Mouse (Mus musculus) ovary, postnatal 36 days (tissue): ENCODE data around the gene St6galnac5.

Experiments used
- DNase-seq: peaks from one replicate; pipeline ENCODE4 v3.0.0; 2022; ENCODE audit warnings: low spot score, mixed read lengths

Gene St6galnac5

DNA sequence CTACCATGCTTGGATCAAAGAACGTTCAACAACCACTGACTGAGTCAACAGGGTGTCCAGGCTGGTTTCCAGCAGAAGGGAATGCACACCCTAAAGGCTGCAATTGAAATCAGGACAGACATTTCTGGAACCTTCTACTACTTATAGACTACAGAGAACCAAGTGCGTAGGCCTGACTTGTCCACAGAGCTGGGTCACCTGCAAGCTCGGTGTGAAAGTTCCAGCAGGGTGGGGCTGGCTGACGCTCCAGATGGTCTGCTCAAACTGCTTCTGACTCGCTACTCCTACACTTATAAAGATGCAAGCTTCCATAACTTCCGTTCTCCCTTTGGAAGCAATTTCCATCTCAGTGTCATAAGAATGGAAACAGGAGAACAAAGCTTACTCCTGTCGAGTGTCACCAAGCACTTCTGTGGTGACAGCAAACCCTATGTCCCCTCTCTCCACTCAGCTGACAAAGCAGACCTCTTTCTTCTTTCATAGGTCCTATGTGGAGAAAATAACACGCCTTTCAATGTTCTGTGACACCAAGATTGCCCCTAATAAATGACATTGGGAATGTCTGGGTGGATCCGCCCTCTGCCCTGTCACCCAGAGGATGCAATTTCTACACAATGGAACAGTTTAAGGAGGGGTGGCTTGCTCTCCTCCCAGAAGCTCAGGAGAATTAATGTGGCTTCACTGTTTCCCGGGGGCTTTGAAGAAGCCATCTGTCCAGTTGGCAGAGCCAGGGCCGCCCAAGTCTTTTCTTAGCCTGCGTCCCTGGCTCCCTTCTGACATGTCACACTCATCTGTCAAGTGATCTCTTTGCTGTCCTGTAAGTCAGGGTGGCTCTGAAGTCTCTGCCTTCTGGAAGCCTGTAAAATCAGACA lies 114.2 kb downstream of the St6galnac5 start:
- no peak for DNase-seq

DNA sequence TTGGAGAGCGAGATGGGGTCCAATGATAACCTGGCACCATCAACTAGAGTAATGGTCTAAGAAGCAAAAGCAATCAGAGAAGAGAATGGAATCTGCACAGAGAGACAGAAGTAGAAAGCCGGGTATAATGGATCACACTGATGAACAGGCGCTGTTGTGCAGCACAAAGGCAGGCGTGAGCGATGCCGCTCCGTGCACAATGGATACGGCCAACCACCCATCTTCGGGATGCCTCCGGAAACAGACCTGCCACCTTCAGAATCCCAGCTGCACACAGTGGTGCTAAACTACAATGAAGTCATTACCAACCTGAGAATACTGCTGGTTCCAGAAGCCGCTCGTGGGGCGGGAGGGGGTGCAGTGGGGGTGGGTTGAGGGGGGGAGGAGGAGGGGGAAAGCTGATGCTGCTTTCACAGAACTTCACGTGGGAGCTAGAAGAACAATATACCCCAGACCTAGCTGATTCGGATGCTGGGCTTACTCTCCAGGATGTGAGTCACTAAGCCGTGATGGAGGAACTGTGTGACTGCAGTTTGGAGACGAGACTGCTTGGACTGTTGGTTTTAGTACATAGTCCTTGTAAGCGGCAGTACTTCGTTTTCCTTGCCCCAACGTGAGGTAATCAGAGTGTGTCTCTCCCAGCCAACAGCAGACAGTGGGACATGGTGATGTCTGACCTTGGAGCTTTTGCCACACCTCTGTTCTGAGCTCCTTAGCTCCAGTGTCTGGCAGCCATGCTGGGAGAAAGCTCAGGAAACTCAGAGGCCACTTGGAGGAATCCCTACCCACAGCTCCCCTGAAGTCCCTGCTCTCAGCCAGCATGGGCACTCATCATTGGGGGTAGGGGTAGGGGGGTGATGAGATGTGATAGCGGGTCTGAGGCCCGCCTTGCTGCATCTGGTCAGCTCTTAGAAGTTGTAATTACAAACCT lies 115.7 kb downstream of the St6galnac5 start:
- DNase-seq, result no peak

DNA sequence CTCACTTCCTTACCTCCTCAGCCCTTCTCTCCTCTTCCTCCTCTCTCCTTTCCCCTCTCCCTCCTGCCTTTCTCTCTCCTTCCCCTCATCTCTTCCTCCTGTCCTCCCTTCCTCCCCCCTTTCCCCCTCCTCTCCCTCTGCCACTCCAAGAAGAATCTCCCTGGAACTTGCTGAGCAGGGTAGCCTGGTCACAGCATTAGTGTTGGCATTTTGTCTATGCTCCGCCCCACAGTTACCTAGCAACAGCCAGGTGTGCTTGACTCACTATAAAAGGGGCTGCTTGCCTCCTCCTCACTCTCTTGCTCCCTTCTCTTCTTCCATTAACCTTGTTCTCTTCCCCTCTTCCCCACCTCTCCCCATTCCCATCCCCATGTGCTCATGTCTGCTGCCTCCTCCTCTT lies 120.1 kb downstream of the St6galnac5 start:
- DNase-seq, result no peak

DNA sequence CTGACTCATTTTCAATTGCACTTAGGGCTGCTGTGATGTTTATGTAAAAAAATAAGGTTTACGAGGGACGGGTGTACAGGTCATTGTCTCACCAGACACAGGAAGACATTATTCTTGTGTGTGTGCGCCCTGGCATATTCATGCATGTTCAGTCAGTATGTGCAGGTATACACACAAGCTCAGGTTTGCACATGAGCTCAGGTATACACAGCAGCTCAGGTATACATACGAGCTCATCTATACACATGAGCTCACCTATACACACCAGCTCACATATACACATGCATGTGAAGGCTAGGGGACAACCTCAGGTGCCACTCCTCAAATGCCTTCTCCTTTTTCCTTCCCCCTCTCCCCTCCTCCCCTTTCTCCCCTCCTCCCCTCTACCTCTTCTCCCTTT lies 120.6 kb downstream of the St6galnac5 start:
- no peak for DNase-seq

DNA sequence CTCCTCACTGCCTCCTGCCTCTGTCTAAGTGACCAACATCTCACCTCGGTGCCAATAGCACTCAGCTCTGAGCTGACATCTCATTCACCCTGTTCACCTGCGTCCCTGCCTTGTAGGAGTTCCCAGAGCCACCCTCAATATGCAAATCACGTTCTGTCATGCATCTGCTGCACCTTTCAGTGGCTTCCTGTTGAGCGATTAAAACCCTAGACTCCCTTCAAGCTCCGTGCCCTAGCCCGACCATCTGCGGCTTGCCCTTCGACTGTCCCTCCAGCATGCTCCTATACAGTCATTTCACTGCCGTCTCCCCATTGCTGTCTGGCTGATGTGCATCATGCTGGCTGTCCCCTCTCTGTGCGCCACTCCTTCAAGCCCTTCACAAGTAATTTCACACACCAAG lies 126.0 kb downstream of the St6galnac5 start:
- no peak for DNase-seq

DNA sequence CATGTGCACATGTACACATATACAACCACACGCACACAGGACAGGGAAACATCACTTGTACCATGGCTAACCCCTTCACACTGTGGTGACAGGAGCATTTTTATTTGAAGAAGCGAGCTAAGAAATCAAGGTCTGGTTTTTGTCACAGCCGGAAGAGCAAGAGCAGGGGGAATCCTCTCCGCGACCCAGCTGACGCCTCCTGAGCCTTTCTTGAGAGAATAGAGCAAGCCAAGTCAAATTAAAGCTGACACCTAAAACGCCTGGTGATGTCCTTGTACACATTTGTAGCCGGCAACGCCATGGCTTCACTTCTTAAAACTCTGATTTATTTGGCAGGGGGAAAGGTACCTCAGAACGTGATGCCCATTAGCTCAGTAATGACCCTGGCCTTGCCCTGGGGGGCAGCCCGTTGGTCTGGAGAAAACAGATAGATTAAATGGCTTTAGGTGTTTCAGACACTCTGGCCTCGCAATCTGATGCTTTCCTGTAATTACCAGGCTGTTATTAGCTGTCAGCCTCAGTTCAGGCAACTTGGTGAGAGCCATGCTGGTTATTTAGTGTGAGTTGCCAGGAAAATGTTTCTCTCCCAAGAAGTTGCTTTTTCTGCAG lies 126.9 kb downstream of the St6galnac5 start:
- no peak for DNase-seq

DNA sequence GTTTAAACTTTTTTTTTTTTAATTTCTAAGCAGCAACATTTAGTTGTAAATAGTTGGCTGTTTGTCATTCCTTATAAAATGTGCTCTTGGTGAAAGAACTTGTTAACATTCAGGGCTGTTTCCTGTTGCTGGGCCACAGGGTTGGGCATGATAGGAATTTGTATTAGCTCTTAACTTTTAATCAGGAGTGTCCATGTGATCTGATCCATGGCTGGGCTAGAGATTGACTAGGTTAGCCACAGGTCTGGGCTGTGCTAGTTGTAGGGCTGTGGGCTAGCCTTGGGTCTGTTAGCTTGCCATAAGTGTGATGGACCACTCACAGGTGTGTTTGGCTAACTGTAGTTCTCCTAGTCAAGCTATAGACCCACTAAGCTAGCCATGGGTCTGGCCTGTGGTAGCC lies 138.1 kb downstream of the St6galnac5 start:
- no peak for DNase-seq

DNA sequence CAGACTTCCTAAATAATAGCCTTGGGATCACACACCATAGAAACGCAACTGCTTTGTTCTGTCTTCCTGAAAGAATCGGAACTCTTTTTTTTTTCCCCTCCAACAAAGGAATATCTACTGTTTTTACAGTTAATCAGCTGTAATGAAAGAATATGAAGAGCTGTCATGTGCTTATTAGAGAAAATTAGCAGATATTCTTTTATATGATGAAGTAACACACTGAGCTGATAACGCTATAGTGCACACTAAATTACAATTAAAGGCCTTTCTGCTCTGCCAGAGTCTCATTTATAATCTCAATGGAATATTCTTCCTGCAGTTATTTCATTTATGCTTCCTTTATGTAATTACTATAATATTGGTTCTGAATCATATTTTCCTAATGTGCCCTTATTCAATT lies 139.4 kb downstream of the St6galnac5 start:
- no peak for DNase-seq

DNA sequence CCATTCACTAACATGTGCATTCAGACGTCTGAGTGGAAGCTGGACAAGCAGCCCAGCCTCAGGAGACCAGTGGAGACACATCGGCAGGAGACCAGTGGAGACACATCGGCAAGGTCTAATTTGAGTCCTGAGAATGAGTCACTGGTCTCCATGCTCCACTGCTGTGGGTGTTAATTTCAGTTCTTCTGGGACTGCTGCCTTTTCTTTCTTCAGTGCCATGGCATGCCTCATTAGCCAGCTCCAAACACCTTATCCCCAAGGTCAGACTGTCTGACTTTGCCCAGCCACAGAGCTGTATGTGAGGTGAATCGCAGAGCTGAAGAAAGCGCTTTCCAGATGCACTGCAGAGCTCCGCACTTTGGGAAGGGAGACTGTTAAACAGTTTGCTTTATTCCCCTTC lies 140.8 kb downstream of the St6galnac5 start:
- DNase-seq, result no peak

DNA sequence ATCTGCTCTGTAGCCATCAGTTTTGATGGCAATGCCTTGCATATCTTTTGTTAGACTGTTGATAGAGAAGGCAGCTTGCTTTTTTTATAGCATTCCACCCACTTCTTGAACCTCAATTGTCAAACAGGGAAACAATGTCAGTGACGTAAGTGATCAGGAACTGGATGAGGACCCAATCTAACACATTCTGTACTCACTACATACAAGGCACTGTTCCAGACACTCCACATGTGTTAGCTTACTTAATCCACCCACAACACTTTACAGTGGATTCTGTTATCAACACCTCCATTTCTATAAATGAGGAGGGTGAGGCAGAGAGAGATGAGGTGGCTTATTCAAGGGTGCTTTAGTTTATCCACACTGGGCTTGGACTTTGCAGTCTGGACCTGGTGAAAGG lies 144.1 kb downstream of the St6galnac5 start:
- DNase-seq, result no peak

DNA sequence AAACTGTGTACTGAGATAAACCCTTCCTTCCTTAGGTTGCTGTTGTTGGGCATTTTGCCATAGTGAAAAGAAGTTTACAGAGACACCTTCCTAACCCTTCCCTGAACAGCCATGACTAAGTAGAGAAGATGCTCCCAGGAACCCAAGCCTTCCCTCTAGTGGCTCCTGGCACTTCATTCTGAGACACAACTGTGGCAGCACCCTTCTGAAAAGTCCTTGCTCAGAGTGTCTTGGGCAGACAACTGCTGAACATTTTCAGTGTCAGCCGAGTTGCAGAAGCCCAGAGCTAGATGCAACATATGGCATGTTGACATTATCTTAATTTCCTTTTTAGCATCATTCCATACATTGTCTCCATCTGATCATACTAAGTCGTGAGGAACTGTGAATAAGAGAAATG lies 144.6 kb downstream of the St6galnac5 start:
- DNase-seq, result no peak

DNA sequence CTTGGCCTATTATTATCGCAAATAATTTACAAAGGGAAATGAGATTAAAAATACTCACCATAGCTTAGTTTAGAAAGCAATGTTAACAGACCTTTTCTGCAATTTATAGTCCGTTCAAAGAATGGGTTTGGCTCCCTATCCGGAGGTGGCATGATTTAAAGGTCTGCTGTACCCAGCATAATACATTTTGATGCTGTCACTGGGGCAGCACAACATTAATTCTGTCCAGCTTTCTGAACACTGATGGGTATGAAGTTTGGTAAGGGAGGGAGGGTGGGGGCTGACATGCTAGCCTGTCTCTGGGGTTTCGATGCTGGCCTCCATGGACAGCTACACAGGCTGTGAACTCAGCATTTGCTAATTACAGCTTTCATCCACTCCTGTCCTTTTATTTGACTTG lies 149.6 kb downstream of the St6galnac5 start:
- no peak for DNase-seq

DNA sequence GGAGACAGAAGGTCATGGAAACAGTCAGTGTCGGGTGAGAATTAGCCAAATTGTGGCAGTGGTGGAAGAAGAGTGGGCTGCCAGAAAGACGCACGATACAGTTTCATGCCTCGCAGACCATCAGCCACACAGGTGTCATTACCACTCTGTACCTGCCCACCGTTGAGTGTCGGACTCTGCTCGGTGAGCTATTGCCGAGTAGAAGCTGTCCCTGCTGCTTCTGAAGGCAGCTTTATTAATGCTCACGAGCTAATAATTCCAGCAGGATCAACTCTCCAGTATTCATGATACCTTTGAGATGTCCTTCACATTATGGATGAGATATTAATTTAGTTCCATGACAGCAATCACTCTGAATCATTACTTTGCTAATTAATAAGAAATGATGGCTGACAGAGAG lies 150.1 kb downstream of the St6galnac5 start:
- no peak for DNase-seq

DNA sequence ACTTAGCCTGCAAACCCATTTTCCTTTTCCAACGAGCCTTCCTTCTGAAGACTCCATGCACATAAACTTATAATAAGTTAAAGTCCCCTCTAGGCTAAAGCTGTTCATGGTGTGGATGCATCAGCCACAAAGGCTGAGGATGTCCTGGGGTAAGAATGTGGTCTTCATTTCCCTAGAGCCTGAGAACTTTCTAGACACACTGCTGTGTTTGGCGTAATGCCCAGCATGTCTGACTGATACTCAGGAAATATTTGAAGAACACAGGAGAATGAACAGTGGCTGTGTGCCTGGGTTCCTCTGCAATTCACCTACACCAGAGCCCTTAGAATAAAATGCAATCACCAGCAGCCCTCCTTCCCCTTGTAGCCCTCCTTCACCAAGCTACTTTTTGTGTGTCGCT lies 150.7 kb downstream of the St6galnac5 start:
- DNase-seq, result no peak

DNA sequence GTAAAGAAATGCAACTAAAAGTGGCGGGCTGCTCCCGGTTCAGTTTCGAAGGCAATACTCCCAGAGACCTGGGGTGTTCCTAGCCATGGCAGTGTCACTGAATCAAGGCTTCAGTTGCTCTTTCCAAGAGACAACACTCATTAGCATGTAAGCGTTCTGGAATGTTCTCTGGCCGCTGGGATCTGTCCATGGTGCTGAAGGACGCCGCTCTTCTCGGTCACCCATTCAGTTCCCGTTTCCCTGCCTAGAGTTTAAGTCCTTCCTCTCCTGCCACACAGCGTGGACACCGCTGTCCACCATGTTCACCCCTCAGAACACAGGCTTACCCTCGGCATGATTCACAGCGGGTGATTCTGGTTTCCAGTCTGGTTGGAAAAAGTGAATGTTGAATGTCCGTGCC lies 160.8 kb downstream of the St6galnac5 start:
- DNase-seq, result peak; percentile 73

DNA sequence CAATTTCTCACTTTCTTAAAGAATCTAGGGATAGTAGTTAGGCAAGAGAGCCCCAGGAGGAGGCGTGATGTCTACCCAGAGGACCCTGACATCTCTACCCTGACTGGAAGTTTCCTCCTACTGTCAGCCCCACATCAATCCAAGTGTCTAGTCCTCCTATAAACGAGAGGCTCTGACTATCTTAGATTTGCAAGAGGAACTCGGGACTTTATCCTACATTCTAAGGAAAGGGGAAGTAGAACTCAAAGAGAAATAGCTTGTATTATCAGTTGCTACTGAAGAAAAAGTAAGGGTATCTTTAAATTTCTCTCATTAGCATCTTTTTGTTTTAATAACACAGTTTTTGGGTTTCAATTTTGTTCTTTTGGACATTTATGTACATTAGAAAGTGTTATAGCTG lies 161.6 kb downstream of the St6galnac5 start:
- no peak for DNase-seq

DNA sequence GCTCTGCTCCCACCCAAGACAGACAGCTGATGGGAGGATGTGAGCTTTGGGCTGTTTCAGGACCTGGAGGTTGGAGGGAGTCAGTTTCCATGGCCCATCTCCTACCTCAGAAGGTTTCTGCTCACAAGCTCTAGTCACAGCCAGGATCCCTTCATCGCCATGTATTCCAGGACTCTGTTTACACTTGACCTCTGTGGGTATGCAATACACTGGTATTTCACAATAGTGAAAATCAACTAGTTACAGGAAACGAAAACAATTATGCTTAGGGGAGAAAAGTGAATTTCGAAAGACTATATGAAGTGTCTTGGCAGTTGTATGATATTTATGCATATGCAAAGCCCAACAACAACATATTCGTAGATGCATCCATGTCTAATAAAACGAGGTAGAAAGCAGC lies 166.9 kb downstream of the St6galnac5 start:
- DNase-seq, result no peak

DNA sequence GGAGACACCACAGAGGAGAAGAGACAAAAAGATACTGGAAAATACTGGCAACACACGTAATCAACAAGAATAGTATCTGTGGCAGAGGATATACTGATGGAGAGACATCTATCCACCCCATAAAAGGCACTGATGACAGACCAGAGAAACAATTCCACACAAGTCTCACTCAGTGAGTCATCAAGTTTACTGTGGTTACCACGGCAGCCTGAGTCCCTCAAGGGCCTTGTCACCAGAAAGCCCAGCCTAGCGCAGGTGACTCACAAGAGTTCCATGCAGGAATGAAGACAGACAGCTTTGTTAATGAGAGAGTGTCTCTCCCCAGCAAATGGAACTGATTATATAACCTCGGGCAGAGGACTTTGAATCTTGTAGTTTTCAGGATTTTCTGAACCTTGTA lies 168.1 kb downstream of the St6galnac5 start:
- DNase-seq, result no peak

DNA sequence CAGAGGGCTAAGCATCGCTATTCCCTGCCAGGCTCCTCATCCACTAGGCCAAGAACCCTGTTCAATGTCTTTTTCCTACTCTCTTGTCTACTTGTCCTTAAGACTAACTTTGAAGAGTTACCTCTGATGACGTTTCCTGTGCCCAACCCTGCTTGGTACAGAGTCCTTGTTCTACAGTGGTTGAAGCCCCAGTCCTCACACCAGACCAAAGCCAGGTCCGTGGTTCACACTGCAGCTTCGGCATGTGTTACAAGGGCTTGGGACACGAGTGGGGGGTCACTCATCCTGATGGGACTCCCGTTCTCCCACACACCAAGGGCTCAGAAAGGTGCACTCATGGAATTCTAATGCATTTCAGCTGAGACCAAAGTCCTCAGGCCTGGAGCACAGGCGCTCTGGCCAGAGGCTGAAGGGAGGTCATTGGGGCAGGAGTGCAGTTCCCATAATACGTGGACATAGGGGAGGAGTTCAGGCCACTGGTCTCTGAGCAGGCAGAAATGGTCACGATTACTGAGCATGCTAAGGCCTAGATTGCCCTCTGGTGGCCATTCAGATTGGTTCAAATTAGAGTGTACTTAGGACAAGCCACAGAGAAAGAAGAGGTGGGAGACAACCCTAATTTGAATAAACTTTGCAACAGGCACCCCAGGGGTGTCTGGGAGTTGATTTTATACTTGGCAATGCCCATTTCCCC lies 182.2 kb downstream of the St6galnac5 start:
- no peak for DNase-seq

DNA sequence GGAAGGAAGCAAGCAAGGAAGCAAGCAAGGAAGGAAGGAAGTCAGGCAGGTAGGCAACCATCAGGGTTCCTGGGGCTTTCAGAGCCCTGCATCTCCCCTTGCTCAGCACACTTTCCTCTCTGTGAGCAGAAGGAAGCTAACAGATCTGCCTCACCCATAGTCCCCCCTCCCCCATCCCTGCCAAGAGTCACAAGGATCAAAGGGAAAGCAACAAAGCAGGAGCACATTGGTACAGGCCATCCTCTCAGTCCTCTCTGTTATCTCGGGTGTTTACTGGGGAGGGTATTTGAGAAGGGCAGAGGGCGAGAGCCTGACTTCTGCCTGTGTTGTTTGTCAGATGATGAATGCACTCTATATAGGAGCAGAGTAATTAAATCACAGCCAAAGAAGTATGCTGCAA lies 184.7 kb downstream of the St6galnac5 start:
- no peak for DNase-seq

DNA sequence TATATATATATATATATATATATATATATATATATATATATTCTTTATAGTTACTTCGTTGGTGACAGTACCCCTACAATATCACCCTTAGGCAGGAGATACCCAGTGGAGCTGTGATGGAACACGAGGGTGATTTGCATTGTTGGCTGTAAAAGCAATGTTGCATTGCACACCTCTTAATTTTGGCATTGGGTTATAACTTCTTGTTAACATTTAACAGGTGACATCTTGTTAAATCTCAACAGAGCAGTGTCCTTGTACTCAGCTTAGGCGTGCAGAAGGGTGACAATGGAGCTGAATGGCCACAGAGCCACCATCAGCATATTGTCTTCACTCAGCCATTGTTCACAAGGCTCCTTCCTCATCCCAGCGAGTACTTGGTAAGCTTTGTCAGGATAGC lies 185.8 kb downstream of the St6galnac5 start:
- DNase-seq, result no peak

DNA sequence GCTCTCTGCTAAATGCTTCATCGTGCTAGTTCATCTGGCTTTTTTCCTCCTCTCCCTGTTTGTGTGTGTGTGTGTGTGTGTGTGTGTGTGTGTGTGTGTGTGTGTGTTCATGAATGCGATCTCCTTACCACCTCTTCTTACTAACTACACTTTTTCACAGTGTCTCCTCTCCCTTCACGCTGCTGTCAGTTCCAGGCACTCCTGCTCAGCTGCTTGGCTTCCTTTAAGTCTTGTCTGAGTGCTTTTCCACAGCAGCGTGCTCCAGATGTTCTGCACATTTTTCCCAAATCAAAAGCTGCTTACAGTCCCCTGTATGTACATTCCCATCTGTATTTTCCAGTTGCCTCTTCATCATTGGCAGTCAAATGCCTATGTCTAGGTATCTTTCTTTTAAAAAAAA lies 189.0 kb downstream of the St6galnac5 start:
- DNase-seq, result no peak
